Mouse (Mus musculus): Measurements from ENCODE around the gene Tpsab1.

Gene Tpsab1

GRCm38 (mm10) chr17:25345462-25345861 lies at the start of gene Tpsab1:
Tpsab1 (minus strand) TSS chr17:25345562.
- in situ Hi-C loops (cut with MboI; ENCODE audit: unreplicated experiment in 2 of 2) = no loop called here

- in situ Hi-C loops (cut with MboI; ENCODE audit: unreplicated experiment in 2 of 2) = loop anchor here in 1 of 2 experiments (10.0 kb wide), 1 partner anchor 420 kb away; no protein-coding TSS in a partner anchor
Measured at GRCm38 (mm10) chr17:25394526-25394925, 49.2 kb upstream of the Tpsab1 start.

GRCm38 (mm10) chr17:25374011-25374410 lies 28.6 kb upstream of the Tpsab1 start:
- in situ Hi-C loops (cut with MboI; ENCODE audit: unreplicated experiment in 2 of 2) = no loop called here

DNA sequence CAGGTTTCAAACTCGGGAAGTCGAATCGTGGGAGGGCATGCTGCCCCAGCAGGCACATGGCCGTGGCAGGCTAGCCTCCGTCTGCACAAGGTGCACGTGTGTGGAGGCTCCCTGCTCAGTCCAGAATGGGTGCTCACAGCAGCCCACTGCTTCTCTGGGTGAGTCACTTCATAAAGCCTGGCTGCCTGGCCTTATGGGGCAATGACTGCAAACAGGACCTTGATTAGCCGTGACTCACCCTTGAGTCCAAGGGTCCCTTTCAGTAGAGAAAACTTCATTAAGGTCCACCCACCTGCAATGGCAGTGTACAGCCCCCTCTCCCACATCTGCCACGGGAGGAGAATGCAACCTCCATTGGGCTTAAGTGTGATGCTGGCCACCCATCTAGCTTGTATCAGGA lies 27.1 kb upstream of the Tpsab1 start:
- in situ Hi-C loops (cut with MboI; ENCODE audit: unreplicated experiment in 2 of 2) = no loop called here

DNA sequence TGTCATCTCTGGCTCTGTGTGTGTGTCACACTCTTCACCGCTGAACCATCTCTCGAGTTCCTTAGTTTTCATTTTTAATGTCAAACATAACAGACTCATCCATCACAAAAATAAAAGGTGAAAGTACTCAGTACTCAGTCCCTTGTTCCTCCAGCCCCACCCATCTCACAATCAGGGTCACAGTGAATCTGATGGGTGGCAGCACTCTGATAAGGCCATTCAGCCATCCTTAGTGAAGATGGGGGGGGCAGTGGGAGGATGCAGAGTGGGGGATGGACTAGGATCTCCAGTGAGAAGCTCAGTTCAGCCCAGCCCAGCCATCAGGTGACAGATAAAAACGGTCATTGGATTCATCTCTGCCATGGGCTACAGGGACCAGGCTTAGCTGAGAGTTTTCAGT lies 23.6 kb upstream of the Tpsab1 start, which contains the start of gene Tpsg1:
Tpsg1 (plus strand) TSS at position 301 of the 400 bp plus-strand sequence.
- in situ Hi-C loops (cut with MboI; ENCODE audit: unreplicated experiment in 2 of 2) = loop anchor here (10.0 kb wide), 2 partner anchors 434 to 634 kb away; partner anchors contain the start of genes Mapk8ip3 (in 1 of the 2) and Msrb1 (in 1 of the 2)

GRCm38 (mm10) chr17:25366005-25366404 lies 20.6 kb upstream of the Tpsab1 start, which contains the start of gene Tpsb2:
Tpsb2 (plus strand) TSS chr17:25366305.
- in situ Hi-C loops (cut with MboI; ENCODE audit: unreplicated experiment in 2 of 2) = loop anchor here (10.0 kb wide), 2 partner anchors 431 to 631 kb away; partner anchors contain the start of genes Mapk8ip3 (in 1 of the 2) and Msrb1 (in 1 of the 2)

GRCm38 (mm10) chr17:25363726-25364125 lies 18.4 kb upstream of the Tpsab1 start:
- in situ Hi-C loops (cut with MboI; ENCODE audit: unreplicated experiment in 2 of 2) = loop anchor here (5.0 to 10.0 kb wide), 4 partner anchors 76 to 629 kb away; partner anchors contain the start of genes Mapk8ip3 (in 2 of the 2) and Msrb1 (in 1 of the 2)

DNA sequence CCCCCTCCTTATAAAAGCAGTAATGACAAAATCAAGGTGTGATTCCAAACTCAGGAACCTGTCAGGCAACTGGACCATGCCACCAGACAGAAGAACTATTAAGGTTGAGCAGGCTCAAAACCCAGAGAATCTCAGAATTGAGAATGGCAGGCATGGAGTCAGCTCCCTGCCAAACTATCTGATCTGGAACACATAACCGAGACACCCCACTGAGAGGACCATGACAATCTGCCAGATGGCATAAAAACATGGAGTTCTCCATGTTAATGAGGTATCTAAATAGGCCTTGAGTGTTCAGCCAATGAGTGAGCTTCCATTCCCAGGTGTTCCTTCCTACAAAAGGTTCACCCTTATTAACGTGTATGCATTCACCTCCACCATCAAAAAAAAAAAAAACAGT lies 15.9 kb upstream of the Tpsab1 start:
- in situ Hi-C loops (cut with MboI; ENCODE audit: unreplicated experiment in 2 of 2) = loop anchor here (5.0 to 10.0 kb wide), 4 partner anchors 74 to 626 kb away; partner anchors contain the start of genes Mapk8ip3 (in 2 of the 2) and Msrb1 (in 1 of the 2)

DNA sequence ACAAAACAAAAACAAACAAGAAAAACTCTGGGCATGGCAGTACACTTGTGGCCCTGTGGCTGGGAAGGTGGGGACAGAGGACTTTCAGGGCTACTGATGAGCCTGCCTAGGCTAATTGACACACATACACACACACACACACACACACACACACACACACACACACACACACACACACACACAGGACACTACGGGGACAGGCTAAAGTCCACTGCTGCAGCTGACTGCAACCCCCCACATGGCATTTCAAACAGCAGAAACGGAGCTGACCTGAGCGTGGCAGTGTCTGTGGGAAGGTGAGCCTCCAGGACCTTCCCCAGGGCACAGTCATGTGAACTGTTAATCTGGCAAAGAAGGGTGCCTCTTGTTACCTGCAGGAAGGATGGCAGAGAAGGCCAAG lies 3.9 kb downstream of the Tpsab1 start:
- in situ Hi-C loops (cut with MboI; ENCODE audit: unreplicated experiment in 2 of 2) = no loop called here

DNA sequence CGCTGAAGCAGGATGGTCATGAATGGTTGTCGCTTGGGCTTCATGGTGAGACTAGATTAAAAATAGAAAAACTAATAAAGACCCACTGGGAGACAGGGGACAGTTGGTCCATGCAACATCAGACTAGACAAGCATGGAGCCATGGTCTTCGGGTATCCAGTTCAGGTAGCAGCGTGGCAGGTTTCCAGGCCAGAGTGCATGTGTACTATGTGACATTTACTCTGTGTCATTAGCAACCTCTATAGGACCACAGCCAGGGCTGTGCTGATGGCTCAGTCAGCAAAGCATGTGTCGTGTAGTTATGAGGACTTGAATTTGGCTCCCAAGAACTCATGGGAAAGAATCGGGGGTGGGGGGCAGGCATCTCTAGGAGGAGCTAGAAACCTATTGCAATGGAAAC lies 5.4 kb downstream of the Tpsab1 start:
- in situ Hi-C loops (cut with MboI; ENCODE audit: unreplicated experiment in 2 of 2) = no loop called here

DNA sequence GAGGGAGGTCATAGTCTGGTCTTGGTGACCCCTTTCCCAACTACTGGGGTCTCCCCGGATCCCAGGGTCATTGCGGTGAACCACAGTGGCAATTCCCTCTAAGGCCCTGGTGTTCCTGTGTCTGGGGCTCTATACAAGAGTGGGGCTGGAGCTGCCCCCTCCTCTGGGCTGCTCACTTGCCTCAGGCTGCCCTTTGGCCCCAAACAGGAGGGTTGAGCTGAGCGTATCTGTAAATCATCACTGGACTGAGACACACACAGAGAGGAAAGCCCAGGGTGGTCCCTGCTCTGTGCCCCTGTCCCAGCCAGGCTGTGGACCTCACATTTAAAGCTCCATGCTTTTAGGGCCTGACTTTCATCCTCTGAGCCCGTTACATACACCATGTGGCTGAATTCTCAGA lies 7.1 kb downstream of the Tpsab1 start:
- in situ Hi-C loops (cut with MboI; ENCODE audit: unreplicated experiment in 2 of 2) = no loop called here

GRCm38 (mm10) chr17:25333943-25334342 lies 11.4 kb downstream of the Tpsab1 start:
- in situ Hi-C loops (cut with MboI; ENCODE audit: unreplicated experiment in 2 of 2) = no loop called here

DNA sequence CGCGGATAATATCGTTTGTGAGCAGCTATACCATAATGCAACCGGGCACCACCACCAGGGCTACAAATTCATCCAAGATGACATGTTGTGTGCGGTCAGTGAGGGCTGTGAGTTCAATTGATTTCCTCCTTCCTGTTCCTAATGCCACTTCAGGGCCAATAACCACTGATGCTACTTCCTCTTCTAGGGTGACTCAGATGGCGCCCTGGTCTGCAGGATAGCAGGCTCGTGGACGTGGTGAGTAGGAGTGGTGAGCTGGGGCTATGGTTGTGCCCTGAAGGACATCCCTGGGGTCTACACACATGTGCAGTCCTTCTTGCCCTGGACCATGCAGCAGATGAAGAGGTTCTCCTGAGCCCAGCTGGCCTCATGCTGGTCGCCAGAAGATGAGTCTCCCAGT lies 13.0 kb downstream of the Tpsab1 start:
- in situ Hi-C loops (cut with MboI; ENCODE audit: unreplicated experiment in 2 of 2) = no loop called here

- in situ Hi-C loops (cut with MboI; ENCODE audit: unreplicated experiment in 2 of 2) = loop anchor here in 1 of 2 experiments (25.0 kb wide), 1 partner anchor 989 kb away; no protein-coding TSS in a partner anchor
Measured at GRCm38 (mm10) chr17:25322930-25323329, 22.4 kb downstream of the Tpsab1 start.

GRCm38 (mm10) chr17:25320819-25321218 lies 24.5 kb downstream of the Tpsab1 start:
- in situ Hi-C loops (cut with MboI; ENCODE audit: unreplicated experiment in 2 of 2) = loop anchor here in 1 of 2 experiments (25.0 kb wide), 1 partner anchor 991 kb away; no protein-coding TSS in a partner anchor

GRCm38 (mm10) chr17:25318354-25318753 lies 27.0 kb downstream of the Tpsab1 start, which contains the start of gene Prss29:
Prss29 (plus strand) TSS chr17:25318654.
- in situ Hi-C loops (cut with MboI; ENCODE audit: unreplicated experiment in 2 of 2) = loop anchor here in 1 of 2 experiments (25.0 kb wide), 1 partner anchor 994 kb away; no protein-coding TSS in a partner anchor

DNA sequence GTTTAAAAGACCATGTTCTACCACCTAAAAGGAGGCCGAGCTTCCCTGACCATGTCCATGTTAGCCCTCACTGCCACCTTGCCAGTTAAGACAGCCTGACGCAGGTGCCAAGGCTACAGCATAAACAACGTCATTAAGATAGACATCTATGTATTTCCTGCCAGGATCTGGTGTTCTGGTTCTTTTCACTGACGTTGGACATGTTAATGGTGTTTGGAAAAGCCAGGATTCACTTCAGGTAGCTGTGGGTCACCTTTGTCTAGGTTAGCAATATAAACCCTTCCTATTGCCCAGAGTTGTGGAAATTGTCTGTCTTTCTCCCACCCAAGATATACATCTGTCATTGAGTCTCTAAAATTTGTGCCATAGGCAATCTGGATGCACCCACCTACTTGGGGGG lies 37.0 kb downstream of the Tpsab1 start, which contains the start of gene Prss28:
Prss28 (plus strand) TSS at position 301 of the 400 bp plus-strand sequence.
- in situ Hi-C loops (cut with MboI; ENCODE audit: unreplicated experiment in 2 of 2) = loop anchor here in 1 of 2 experiments (25.0 kb wide), 1 partner anchor 1004 kb away; no protein-coding TSS in a partner anchor

GRCm38 (mm10) chr17:25298094-25298493 lies 47.3 kb downstream of the Tpsab1 start, which contains the start of gene Prss34:
Prss34 (plus strand) TSS chr17:25298394.
- in situ Hi-C loops (cut with MboI; ENCODE audit: unreplicated experiment in 2 of 2) = no loop called here

GRCm38 (mm10) chr17:25294111-25294510 lies 51.3 kb downstream of the Tpsab1 start:
- in situ Hi-C loops (cut with MboI; ENCODE audit: unreplicated experiment in 2 of 2) = no loop called here

DNA sequence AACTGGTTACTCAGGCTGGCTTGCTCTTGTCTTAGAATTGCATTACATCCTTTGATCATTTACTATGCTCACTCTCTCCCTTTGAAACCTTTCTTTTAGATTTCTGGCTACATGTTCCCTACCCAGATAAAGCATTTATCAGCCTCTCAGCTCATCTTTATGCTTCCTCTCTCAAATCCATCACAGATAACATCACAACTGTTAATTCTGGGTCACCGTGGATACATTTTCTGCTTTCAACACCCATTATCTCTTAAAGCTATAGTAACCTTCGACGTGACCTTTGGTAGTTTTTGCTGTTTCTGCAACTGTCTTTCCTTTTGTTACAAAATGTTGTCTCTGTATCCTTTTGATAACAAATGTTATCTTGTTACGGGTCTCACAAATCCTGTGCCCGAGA lies 51.9 kb downstream of the Tpsab1 start:
- in situ Hi-C loops (cut with MboI; ENCODE audit: unreplicated experiment in 2 of 2) = no loop called here

Measured in v-Abl transformed pro-B cells (cell line).